ENCODE assay signal across 10 mouse cellular contexts in genomic region chr9:29220493-29220892, GRCm38 (mm10).
DNase-seq lines count a peak whose midpoint lies in the region; ATAC-seq and TF ChIP-seq lines count a peak whose summit lies in the region.
"Had no signal": no experiment of that assay in that cellular context is flagged by ENCODE, and none has a peak within 500 bp of the region (broad histone marks: within the 10 kb centered on the region; RNA-seq: fewer than 3 reads in every experiment).

No protein-coding gene starts in this region.

- 37% methylated on average over 11 of the region's 11 CpGs for WGBS in forebrain, embryonic 10.5 days
- WGBS in forebrain, postnatal 0 days, result 17% methylated on average over 11 of the region's 11 CpGs
- WGBS in midbrain, embryonic 13.5 days, result 43% methylated on average over 11 of the region's 11 CpGs
- whole genome bisulfite sequencing in midbrain, embryonic 10.5 days, result 44% methylated on average over 11 of the region's 11 CpGs

- peaks cover 15% of the 10 kb centered on the region for H3K27me3 ChIP-seq in forebrain, embryonic 10.5 days (ENCODE audit: poor library complexity, severe bottlenecking)
- H3K27me3 ChIP-seq in forebrain, postnatal 0 days (ENCODE audit: insufficient read depth, low read length), result no peaks in the 10 kb centered on the region
- no peaks in the 10 kb centered on the region for H3K27me3 ChIP-seq in midbrain, embryonic 13.5 days
- H3K27me3 ChIP-seq in midbrain, embryonic 10.5 days (ENCODE audit: low read depth, poor library complexity, severe bottlenecking), result 0 out of 2 replicates have a peak, but pooled peaks cover 12% of the 10 kb centered on the region
- H3K27me3 ChIP-seq: embryonic facial prominence, embryonic 15.5 days had no signal

- 0 out of 2 replicates have a peak overlapping the region, but pooled peaks have one; percentile 40 for H3K27ac ChIP-seq in forebrain, embryonic 10.5 days
- H3K27ac ChIP-seq in forebrain, postnatal 0 days (ENCODE audit: low read depth, low read length), result no peak overlapping the region
- H3K27ac ChIP-seq in midbrain, embryonic 13.5 days, result no peak overlapping the region
- no peak overlapping the region for H3K27ac ChIP-seq in midbrain, embryonic 10.5 days (replicated peaks)
- H3K27ac ChIP-seq: embryonic facial prominence, embryonic 15.5 days had no signal

- H3K9me3 ChIP-seq in forebrain, embryonic 10.5 days, result no peaks in the 10 kb centered on the region
- no peaks in the 10 kb centered on the region for H3K9me3 ChIP-seq in forebrain, postnatal 0 days (ENCODE audit: low read length)
- no peaks in the 10 kb centered on the region for H3K9me3 ChIP-seq in midbrain, embryonic 13.5 days
- H3K9me3 ChIP-seq in midbrain, embryonic 10.5 days (replicated peaks), result no peaks in the 10 kb centered on the region
- H3K9me3 ChIP-seq: embryonic facial prominence, embryonic 15.5 days had no signal

- no peak overlapping the region for H3K9ac ChIP-seq in forebrain, postnatal 0 days
- H3K9ac ChIP-seq in midbrain, embryonic 13.5 days (replicated peaks), result no peak overlapping the region
- H3K9ac ChIP-seq: embryonic facial prominence, embryonic 15.5 days had no signal

- DNase-seq in forebrain, embryonic 10.5 days (ENCODE audit: extremely low spot score, low spot score), result no peak
- DNase-seq in forebrain, postnatal 0 days, result no peak
- no peak for DNase-seq in midbrain, embryonic 10.5 days (ENCODE audit: low spot score)
- DNase-seq in heart, postnatal 4 days, result peak; percentile 10
- peak; percentile 1 for DNase-seq in skeletal muscle tissue, adult 2 months (ENCODE audit: low read depth, low spot score)
- DNase-seq in thymus, postnatal 4 days, result no peak
- DNase-seq in ovary, postnatal 10 days (ENCODE audit: low spot score), result no peak
- DNase-seq: liver had no signal

- TF ChIP-seq CTCF in forebrain, postnatal 0 days (IDR thresholded peaks at IDR 0.05; ENCODE audit: low read depth), result no peak

- H3K4me2 ChIP-seq in forebrain, postnatal 0 days (ENCODE audit: low read depth), result no peak overlapping the region
- H3K4me2 ChIP-seq in midbrain, embryonic 13.5 days (replicated peaks), result no peak overlapping the region
- H3K4me2 ChIP-seq: embryonic facial prominence, embryonic 15.5 days had no signal

- no peaks in the 10 kb centered on the region for H3K36me3 ChIP-seq in forebrain, embryonic 10.5 days (replicated peaks)
- no peaks in the 10 kb centered on the region for H3K36me3 ChIP-seq in forebrain, postnatal 0 days (ENCODE audit: insufficient read depth)
- H3K36me3 ChIP-seq in midbrain, embryonic 13.5 days, result no peaks in the 10 kb centered on the region
- H3K36me3 ChIP-seq in midbrain, embryonic 10.5 days, result no peaks in the 10 kb centered on the region
- H3K36me3 ChIP-seq: embryonic facial prominence, embryonic 15.5 days had no signal

- H3K4me1 ChIP-seq in forebrain, embryonic 10.5 days, result peaks cover 43% of the 10 kb centered on the region
- H3K4me1 ChIP-seq in forebrain, postnatal 0 days (ENCODE audit: insufficient read depth), result no peaks in the 10 kb centered on the region
- peaks cover 28% of the 10 kb centered on the region for H3K4me1 ChIP-seq in midbrain, embryonic 13.5 days (replicated peaks)
- peaks cover 34% of the 10 kb centered on the region for H3K4me1 ChIP-seq in midbrain, embryonic 10.5 days

- no peak overlapping the region for H3K4me3 ChIP-seq in forebrain, embryonic 10.5 days
- no peak overlapping the region for H3K4me3 ChIP-seq in forebrain, postnatal 0 days (ENCODE audit: low read depth, low read length)
- no peak overlapping the region for H3K4me3 ChIP-seq in midbrain, embryonic 13.5 days (replicated peaks)
- H3K4me3 ChIP-seq in midbrain, embryonic 10.5 days, result no peak overlapping the region
- H3K4me3 ChIP-seq: embryonic facial prominence, embryonic 15.5 days had no signal

- ATAC-seq in forebrain, postnatal 0 days, result no peak
- ATAC-seq in midbrain, embryonic 13.5 days, result peak; percentile 41

Comparison
In these comparisons a context has a peak if more than half of its experiments do, and no peak if none do; other contexts are left out.
1. DNase-seq: peak in heart, postnatal 4 days (single experiment) and skeletal muscle tissue, adult 2 months (single experiment); none in forebrain, embryonic 10.5 days (single experiment), forebrain, postnatal 0 days (single experiment), midbrain, embryonic 10.5 days (single experiment), thymus, postnatal 4 days (single experiment) and ovary, postnatal 10 days (single experiment).